Mouse (Mus musculus): ENCODE data around the gene Dnase1l2.

GRCm38 (mm10) chr17:24481027-24481815, 38.3 kb upstream of the Dnase1l2 start:
- no peak for TF ChIP-seq CHD2 (IDR thresholded peaks at IDR 0.05; ENCODE audit: low read depth, low read length)
- TF ChIP-seq ZNF384 (IDR thresholded peaks at IDR 0.05; ENCODE audit: low read depth, low read length) = no peak
- TF ChIP-seq MAFK (IDR thresholded peaks at IDR 0.05; ENCODE audit: insufficient read depth, low read depth, low read length) = no peak
- TF ChIP-seq ZC3H11A (IDR thresholded peaks at IDR 0.05; ENCODE audit: borderline replicate concordance, low read depth, low read length) = no peak
- no peak for TF ChIP-seq HCFC1 (IDR thresholded peaks at IDR 0.05; ENCODE audit: borderline replicate concordance, insufficient read depth, low read length)

All from ES-E14 (cell line).